Mouse (Mus musculus) 3134 (cell line): ENCODE measurements at regions not wholly inside any gene's neighbourhood (a gene's known extent, or its start where the extent isn't known, plus 50 kb on each side); places are given as distances from the start of the nearest gene placed in this dataset.

Source experiments
- DNase-seq: peaks from one replicate; pipeline ENCODE4 v3.0.0-alpha.2; 2011; ENCODE audit warnings: low spot score; ENCODE audit not compliant: insufficient read length; ENCODE audit errors: extremely low read depth

- no peak for DNase-seq
Measured at GRCm38 (mm10) chr2:71685239-71685638, 60.2 kb upstream of the Itga6 start.

- no peak for DNase-seq
Measured at GRCm38 (mm10) chr2:71689041-71689440, 56.4 kb upstream of the Itga6 start.

- no peak for DNase-seq
Measured at GRCm38 (mm10) chr2:71690277-71691161, 54.9 kb upstream of the Itga6 start.

- no peak for DNase-seq
Measured at GRCm38 (mm10) chr2:71694758-71695310, 50.6 kb upstream of the Itga6 start.
